Mouse (Mus musculus): ENCODE results near the gene Eipr1.

Gene Eipr1

DNA sequence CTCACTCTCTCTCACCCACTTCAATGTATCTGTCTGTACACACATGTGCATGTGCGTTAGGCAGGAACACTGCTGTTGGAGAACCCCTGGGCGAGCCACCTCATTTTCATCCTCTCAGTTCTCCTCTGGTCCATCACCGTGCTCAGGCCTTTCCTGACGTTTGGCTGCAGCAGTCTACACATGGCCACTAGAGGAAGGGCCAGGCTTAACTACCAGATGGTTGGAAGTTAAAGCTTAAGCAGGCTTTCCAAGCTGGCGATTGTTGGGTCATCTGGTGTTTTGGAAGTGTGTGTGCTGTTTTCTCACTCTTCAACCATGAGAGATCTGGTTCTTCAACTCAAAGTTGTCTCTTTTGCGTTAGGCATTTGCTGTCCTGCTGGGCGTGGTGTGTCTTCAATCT is 71.9 kb downstream of the Eipr1 start:
- DNase-seq (ENCODE audit: low spot score) = no peak

DNA sequence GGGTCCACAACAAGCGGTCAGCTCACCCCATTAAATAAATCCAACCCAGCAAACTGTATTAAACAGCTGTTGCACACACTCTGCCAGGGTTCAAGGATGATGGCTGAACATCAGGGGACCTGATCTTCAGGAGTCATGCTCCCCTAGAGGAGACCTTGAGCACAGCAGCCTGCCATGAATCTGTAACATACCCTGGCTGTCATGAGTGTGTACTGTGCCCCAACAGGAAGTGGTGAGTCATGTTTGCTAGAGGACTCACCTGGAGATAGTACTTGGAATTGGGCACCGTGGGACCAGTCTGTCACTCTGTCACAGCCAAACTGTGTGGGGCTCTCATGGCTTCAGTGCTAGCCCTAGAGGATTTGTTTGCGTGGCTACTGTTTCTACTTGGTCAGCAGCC is 77.9 kb downstream of the Eipr1 start:
- no peak for DNase-seq (ENCODE audit: low spot score)

DNA sequence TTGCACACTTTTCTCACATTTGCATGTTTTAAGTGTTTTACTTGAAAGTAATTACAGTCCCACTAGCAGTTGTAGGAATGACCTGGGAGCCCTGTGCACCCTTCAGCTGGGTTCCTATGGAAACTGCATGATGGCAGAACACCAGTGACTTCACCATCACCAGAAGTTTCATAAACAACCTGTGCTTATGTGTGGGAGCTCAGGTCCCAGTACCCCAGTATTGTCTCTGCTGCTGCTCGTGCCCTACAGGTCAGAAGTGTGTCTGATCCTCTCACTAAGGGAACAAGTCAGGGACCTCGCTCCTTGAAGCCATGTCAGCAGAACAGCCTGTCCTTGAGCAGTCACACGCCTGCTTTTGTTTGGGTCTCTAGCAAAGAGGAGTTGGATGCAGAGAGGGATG is 78.9 kb downstream of the Eipr1 start:
- no peak for DNase-seq (ENCODE audit: low spot score)

DNA sequence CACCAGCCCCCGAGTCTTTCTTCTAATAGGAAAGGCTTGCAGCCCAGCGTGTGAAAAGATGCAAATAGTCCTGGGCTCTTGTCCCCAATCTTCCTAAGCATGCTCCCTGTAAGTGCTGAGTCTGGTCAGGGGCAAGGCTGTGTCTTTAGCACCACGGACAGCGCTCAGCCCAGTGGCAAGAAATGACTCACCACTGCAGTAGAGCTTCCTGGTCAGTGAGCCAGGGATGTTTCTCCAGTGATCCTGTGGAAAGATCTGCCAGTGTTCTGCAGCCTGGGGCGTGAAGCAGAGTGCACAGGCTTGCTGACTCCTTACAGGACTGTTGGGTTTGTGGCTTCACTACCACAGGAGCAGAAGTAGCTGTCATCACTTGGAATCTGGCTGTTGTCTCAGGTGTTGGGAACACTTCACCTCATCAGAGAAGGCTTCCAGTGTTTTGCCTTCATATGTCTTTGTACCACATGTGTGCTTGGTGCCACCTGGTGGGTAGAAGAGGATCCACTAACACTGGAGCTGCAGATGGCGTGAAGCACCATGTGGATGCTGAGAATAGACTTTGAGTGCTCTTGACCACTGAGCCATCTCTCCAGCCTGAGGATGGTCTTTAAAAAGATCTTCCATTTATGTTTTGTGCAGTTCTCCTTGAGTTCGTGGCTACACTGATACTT is 79.6 kb downstream of the Eipr1 start:
- DNase-seq (ENCODE audit: low spot score) = peak; percentile 85

- no peak for DNase-seq (ENCODE audit: low spot score)
Measured at GRCm38 (mm10) chr12:28834266-28834665, 82.7 kb downstream of the Eipr1 start.

DNA sequence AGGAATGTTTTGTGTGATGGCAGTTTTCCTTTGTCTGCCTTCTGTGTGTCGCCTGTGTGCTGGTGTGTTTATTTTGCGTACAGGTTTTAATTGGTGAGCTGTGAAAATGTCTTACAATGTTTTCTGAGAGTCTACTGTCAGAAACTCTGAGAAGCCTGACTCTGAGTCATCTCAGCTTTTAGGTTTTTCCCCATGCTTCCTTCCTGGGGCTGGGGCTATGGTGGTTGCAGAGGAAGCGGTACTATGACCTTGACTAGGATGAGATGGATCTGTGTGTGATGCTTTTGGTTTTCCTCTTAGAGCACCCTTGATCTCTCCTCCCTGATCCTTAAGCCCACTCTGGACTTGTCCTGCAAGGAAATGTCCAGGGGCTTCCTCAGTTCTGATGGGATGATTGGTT is 84.1 kb downstream of the Eipr1 start:
- no peak for DNase-seq (ENCODE audit: low spot score)

DNA sequence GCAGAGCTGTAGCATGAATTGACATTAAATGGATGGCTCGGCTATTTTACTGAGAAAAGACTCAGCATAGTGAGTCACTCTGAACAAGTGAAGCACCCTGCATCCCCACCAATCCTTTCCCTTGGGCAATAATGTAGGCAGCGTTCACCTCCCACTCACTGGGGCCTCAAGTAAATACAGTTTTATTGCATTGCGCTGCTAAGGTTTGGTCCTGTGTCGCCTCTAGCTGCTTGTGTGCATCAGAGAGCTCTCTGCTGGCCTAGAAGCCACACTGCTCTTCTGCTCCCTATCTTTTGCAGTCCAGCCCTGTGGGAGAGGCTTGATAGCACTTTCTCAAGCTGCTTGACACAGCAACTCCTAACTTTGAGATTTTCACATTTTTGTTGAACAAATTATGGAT is 86.7 kb downstream of the Eipr1 start:
- no peak for DNase-seq (ENCODE audit: low spot score)

DNA sequence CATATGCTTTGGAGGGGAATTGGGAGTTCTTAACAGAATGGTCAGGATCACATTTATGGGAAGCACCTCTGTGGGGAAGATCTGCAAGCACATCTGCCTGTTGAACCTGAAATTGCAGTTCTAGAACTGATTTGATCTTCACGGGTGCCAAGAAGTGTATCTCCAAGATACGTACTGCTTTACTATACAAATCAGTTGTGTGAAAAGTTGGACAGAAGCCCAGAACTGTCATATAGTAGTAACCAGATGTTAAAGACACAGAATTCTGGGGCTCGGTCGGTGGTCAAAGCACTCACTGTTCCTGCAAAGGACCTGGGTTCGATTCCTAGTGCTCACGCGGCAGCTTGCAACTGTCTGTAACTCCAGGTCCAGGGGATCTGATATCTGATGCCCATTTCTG is 87.4 kb downstream of the Eipr1 start:
- no peak for DNase-seq (ENCODE audit: low spot score)

- no peak for DNase-seq (ENCODE audit: low spot score)
Measured at GRCm38 (mm10) chr12:28841179-28841698, 89.6 kb downstream of the Eipr1 start.

- DNase-seq (ENCODE audit: low spot score) = no peak
Measured at GRCm38 (mm10) chr12:28845811-28846210, 94.2 kb downstream of the Eipr1 start.

- DNase-seq (ENCODE audit: low spot score) = no peak
Measured at GRCm38 (mm10) chr12:28847401-28847800, 95.8 kb downstream of the Eipr1 start.

DNA sequence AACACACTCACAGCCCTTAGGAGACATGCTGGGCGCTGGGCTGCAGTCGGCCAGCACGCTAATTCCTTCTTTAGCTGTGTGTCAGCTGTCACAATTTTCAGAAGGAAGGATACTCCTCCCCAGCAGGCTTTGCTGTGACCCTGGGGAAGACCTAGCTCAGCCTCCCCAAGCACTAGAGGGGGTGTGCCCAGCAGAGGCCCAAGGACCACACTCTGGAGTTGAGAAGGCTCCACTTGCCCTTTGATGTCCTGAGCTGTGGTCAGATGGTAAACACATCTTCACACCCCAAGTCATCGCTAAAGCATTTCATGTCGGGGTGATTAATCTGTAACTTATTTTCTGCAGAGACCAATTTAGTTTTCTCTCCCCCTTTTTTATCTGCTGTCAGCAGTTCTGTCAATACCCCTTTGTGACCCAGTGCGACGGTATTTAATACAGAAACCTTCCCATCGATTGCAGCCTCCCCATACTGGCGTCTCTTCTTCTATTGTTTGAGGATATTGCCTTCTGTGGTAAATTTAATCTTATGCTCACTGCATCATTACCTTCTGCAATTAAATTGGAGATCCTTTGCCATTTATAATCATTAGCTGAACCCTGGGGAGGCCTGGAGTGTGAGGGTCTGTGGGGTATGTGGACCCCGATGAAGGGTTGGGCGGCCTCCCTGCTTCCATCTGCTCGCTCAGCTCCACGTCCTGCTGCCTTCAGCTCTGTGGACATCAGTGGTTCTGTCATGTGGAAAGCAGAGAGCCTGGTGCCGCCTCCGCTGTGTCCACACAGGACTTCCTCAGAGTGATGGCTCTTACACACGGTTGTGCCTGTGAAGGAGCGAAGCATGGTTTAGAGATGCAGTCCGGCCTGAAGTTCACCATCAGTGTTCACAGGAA is 97.4 kb downstream of the Eipr1 start:
- DNase-seq (ENCODE audit: low spot score) = no peak

GRCm38 (mm10) chr12:28859495-28860263 is 108.1 kb downstream of the Eipr1 start:
- no peak for DNase-seq (ENCODE audit: low spot score)

- DNase-seq (ENCODE audit: low spot score) = peak; percentile 51
Measured at GRCm38 (mm10) chr12:28860264-28860560, 108.6 kb downstream of the Eipr1 start.

DNA sequence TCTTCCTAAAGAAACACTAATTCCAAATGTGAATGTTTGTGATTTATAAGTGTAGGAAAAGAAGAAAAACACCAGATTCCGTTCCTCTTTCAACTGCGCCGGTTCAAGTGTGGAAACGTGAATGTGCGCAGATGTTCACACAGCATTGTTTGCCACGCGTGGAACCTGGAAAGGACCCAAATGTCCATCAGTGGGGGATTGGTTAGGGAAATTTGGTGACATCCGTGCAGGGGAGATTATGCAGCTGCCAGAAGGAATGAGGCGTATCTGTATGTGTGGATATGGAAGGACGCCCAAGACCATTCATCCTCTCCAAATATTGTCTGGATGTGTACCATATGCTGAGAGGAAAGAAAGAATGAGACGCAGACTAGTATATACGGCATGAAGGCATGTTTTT is 111.7 kb downstream of the Eipr1 start:
- DNase-seq (ENCODE audit: low spot score) = no peak

GRCm38 (mm10) chr12:28866121-28866520 is 114.5 kb downstream of the Eipr1 start:
- no peak for DNase-seq (ENCODE audit: low spot score)

- DNase-seq (ENCODE audit: low spot score) = no peak
Measured at GRCm38 (mm10) chr12:28868794-28869193, 117.2 kb downstream of the Eipr1 start.

- DNase-seq (ENCODE audit: low spot score) = peak; percentile 50
Measured at GRCm38 (mm10) chr12:28872271-28872670, 120.7 kb downstream of the Eipr1 start.

DNA sequence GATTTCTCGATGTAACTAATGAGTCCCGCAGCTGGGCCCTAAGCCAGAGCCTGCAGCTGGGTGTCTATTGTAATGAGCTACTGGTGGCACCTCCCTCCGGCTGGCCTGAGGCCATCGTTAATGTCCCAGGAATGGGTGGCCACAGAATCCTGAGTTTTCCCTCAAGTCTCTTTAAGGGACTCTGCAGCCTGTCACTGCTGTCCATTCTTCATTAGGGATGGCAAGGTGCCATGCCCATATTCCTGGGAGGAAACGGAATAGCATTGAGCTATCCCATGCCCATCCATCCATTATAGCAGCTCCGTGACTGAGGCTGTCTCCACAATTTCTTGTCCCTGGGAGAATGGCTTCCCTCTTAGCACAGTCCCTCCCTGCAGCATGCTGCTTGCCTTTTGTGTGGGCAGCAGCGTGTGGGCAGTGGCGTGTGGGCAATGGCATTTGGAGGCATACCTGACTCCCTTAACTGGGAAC is 123.2 kb downstream of the Eipr1 start:
- no peak for DNase-seq (ENCODE audit: low spot score)

GRCm38 (mm10) chr12:28875471-28875870 is 123.9 kb downstream of the Eipr1 start:
- DNase-seq (ENCODE audit: low spot score) = no peak

GRCm38 (mm10) chr12:28880471-28880870 is 128.9 kb downstream of the Eipr1 start:
- no peak for DNase-seq (ENCODE audit: low spot score)

DNA sequence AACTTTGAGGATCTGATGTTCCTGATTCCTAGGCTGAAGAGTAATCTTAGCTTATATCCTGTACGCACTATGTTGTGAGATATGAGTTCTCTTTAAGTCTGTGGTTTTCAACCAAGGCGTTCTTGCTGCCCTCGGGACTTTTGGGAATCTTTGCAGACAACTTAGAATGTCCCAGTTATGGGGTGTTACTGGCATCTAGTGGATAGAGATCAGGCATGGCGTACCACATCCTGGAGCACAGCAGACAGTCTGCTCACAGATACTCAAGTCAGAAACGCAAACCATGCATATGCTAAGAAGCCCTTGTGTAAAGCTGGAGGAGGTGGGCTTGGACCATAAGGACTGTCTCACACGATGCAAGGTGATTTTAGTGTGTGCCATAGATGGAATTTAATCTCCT is 136.1 kb downstream of the Eipr1 start:
- DNase-seq (ENCODE audit: low spot score) = no peak

All from testis, postnatal 10 days (tissue).